ENCODE assay signal across 19 mouse cellular contexts in the genomic region with DNA sequence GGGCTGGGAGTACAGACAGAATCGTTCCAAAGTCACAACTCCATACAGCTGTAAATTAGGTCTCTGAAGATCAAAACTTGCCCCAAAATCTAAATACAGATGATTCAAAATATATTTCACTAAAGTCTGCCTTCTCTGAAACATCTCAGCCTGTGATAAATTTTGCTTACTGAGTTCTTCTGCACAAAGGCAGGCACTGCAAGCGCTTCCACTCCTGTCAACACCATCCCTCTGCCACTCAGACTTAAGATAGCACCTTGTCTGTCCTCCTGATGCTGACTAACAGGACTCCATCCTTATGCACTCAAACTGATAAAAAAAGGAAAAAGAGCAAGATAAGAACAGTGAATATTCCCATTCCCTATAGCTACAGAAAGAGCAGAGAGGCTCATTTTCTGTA. TPM values are rescaled to one million over a fixed set of nuclear protein-coding genes. Genes with fewer than 3 reads are reported as not detected.
DNase-seq lines count a peak whose midpoint lies in the region; ATAC-seq and TF ChIP-seq lines count a peak whose summit lies in the region.
"Had no signal": no experiment of that assay in that cellular context is flagged by ENCODE, and none has a peak within 500 bp of the region (broad histone marks: within the 10 kb centered on the region; RNA-seq: fewer than 3 reads in every experiment).

No protein-coding gene starts in this region.

- peaks cover 34% of the 10 kb centered on the region for H3K36me3 ChIP-seq in heart, embryonic 12.5 days
- peaks cover 57% of the 10 kb centered on the region for H3K36me3 ChIP-seq in liver, embryonic 12.5 days
- peaks cover 12% of the 10 kb centered on the region for H3K36me3 ChIP-seq in liver, postnatal 0 days (replicated peaks; ENCODE audit: insufficient read depth, low read length)

- no peaks in the 10 kb centered on the region for H3K27me3 ChIP-seq in heart, embryonic 12.5 days (replicated peaks)
- H3K27me3 ChIP-seq in liver, embryonic 12.5 days (replicated peaks) = no peaks in the 10 kb centered on the region
- H3K27me3 ChIP-seq in liver, postnatal 0 days (ENCODE audit: insufficient read depth, low read length) = no peaks in the 10 kb centered on the region
- H3K27me3 ChIP-seq: CH12.LX; embryonic facial prominence, embryonic 13.5 days; forebrain, embryonic 13.5 days; hindbrain, embryonic 13.5 days had no signal

- no peak overlapping the region for H3K9ac ChIP-seq in heart, embryonic 12.5 days
- H3K9ac ChIP-seq in liver, embryonic 12.5 days = no peak overlapping the region
- H3K9ac ChIP-seq in liver, postnatal 0 days (replicated peaks) = no peak overlapping the region
- H3K9ac ChIP-seq: embryonic facial prominence, embryonic 13.5 days; forebrain, embryonic 13.5 days; forebrain, postnatal 0 days; hindbrain, embryonic 13.5 days had no signal

- H3K9me3 ChIP-seq in heart, embryonic 12.5 days (replicated peaks) = no peaks in the 10 kb centered on the region
- no peaks in the 10 kb centered on the region for H3K9me3 ChIP-seq in liver, embryonic 12.5 days (replicated peaks)
- no peaks in the 10 kb centered on the region for H3K9me3 ChIP-seq in liver, postnatal 0 days (ENCODE audit: low read length)
- H3K9me3 ChIP-seq: embryonic facial prominence, embryonic 13.5 days; forebrain, embryonic 13.5 days; hindbrain, embryonic 13.5 days had no signal

- H3K4me1 ChIP-seq in heart, embryonic 12.5 days (replicated peaks) = peaks cover 61% of the 10 kb centered on the region
- H3K4me1 ChIP-seq in liver, embryonic 12.5 days = peaks cover 48% of the 10 kb centered on the region
- peaks cover 31% of the 10 kb centered on the region for H3K4me1 ChIP-seq in liver, postnatal 0 days (ENCODE audit: insufficient read depth)

- no peak for TF ChIP-seq EP300 in liver, postnatal 0 days (IDR thresholded peaks at IDR 0.05; ENCODE audit: low read depth)

- no peak overlapping the region for H3K4me2 ChIP-seq in heart, embryonic 12.5 days
- no peak overlapping the region for H3K4me2 ChIP-seq in liver, embryonic 12.5 days
- no peak overlapping the region for H3K4me2 ChIP-seq in liver, postnatal 0 days (ENCODE audit: low read depth, low read length)
- H3K4me2 ChIP-seq: embryonic facial prominence, embryonic 13.5 days; forebrain, embryonic 13.5 days; hindbrain, embryonic 13.5 days had no signal

- peak overlapping the region; percentile 51; the same call in 1 of the 2 replicates for H3K27ac ChIP-seq in heart, embryonic 12.5 days (ENCODE audit: poor library complexity, severe bottlenecking)
- H3K27ac ChIP-seq in liver, embryonic 12.5 days = 0 out of 2 replicates have a peak overlapping the region, but pooled peaks have one; percentile 18
- H3K27ac ChIP-seq in liver, postnatal 0 days (ENCODE audit: low read depth) = no peak overlapping the region
- H3K27ac ChIP-seq: embryonic facial prominence, embryonic 13.5 days; forebrain, embryonic 13.5 days; hindbrain, embryonic 13.5 days; hindbrain, postnatal 0 days had no signal

- intact Hi-C loops in heart, postnatal 14 days (cut with DNase I) = no loop called here

- DNase-seq in heart, postnatal 14 days = no peak
- no peak for DNase-seq in liver, postnatal 0 days
- peak; percentile 1 for DNase-seq in testis, postnatal 10 days (ENCODE audit: low spot score)
- DNase-seq in testis, postnatal 14 days (ENCODE audit: low spot score) = no peak
- no peak for DNase-seq in lung, postnatal 4 days
- DNase-seq: adrenal gland, adult 2 months; adrenal gland, postnatal 25 days; cerebellum, adult 18-20 months; cerebellum, adult 9-11 months; cerebellum, postnatal 36 days; forebrain, postnatal 0 days; gastrocnemius, postnatal 14 days had no signal

- 33% methylated on average over 2 of the region's 2 CpGs for WGBS in heart, embryonic 12.5 days
- 72% methylated on average over 2 of the region's 2 CpGs for WGBS in liver, embryonic 12.5 days (ENCODE audit: insufficient replicate concordance)
- 78% methylated on average over 2 of the region's 2 CpGs for WGBS in liver, postnatal 0 days (ENCODE audit: insufficient replicate concordance)

- ATAC-seq in heart, embryonic 12.5 days (ENCODE audit: insufficient number of reproducible peaks, low FRiP score) = peak; percentile 48
- ATAC-seq in liver, embryonic 12.5 days = peak; percentile 36; the same call in 1 of the 2 replicates
- ATAC-seq in liver, postnatal 0 days = no peak
- ATAC-seq: forebrain, embryonic 13.5 days; forebrain, postnatal 0 days; hindbrain, postnatal 0 days had no signal

- H3K4me3 ChIP-seq in heart, embryonic 12.5 days = no peak overlapping the region
- no peak overlapping the region for H3K4me3 ChIP-seq in liver, embryonic 12.5 days
- H3K4me3 ChIP-seq in liver, postnatal 0 days (ENCODE audit: low read depth, low read length) = no peak overlapping the region
- H3K4me3 ChIP-seq: embryonic facial prominence, embryonic 13.5 days; forebrain, embryonic 13.5 days; hindbrain, embryonic 13.5 days had no signal

- no peak for TF ChIP-seq CTCF in liver, postnatal 0 days (IDR thresholded peaks at IDR 0.05; ENCODE audit: low read depth)

RNA-seq across cellular contexts. Expression of gene Arid2, which starts 13.0 kb away (rescaled TPM):
- 21.5 and 21.9 TPM in 2 replicates for polyA plus RNA-seq in heart, embryonic 12.5 days (2016; fragmentation: Nextera tagmentation; extraction: Ambion mirVana)
- 10 to 100 TPM; 31.9 to 34.5 TPM for total RNA-seq in heart, postnatal 14 days (2021)
- 14.1 and 14.5 TPM in 2 replicates for polyA plus RNA-seq in liver, embryonic 12.5 days (2016; fragmentation: Nextera tagmentation; extraction: Ambion mirVana)
- polyA plus RNA-seq in liver, postnatal 0 days (2015; fragmentation: Nextera tagmentation; extraction: Ambion mirVana) = 5.5 and 5.9 TPM in 2 replicates
